Mouse (Mus musculus): ENCODE data around the gene Taar5.

- TF ChIP-seq POLR2A (IDR thresholded peaks at IDR 0.05; ENCODE audit: extremely low read depth, insufficient read depth, low read length) (no peak), CTCF (IDR thresholded peaks at IDR 0.05; ENCODE audit: extremely low read depth, insufficient read depth, low read length) (no peak)
Measured at GRCm38 (mm10) chr10:23959071-23959470, 11.4 kb upstream of the Taar5 start.
